Mouse (Mus musculus): ENCODE results near the gene Spsb1. TPM values are rescaled to one million over a fixed set of nuclear protein-coding genes. Genes with fewer than 3 reads are reported as not detected.

The Spsb1 gene
- total and polyA plus RNA-seq, 3 experiments: 0.04 to 0.19 (median 0.07) TPM

DNA sequence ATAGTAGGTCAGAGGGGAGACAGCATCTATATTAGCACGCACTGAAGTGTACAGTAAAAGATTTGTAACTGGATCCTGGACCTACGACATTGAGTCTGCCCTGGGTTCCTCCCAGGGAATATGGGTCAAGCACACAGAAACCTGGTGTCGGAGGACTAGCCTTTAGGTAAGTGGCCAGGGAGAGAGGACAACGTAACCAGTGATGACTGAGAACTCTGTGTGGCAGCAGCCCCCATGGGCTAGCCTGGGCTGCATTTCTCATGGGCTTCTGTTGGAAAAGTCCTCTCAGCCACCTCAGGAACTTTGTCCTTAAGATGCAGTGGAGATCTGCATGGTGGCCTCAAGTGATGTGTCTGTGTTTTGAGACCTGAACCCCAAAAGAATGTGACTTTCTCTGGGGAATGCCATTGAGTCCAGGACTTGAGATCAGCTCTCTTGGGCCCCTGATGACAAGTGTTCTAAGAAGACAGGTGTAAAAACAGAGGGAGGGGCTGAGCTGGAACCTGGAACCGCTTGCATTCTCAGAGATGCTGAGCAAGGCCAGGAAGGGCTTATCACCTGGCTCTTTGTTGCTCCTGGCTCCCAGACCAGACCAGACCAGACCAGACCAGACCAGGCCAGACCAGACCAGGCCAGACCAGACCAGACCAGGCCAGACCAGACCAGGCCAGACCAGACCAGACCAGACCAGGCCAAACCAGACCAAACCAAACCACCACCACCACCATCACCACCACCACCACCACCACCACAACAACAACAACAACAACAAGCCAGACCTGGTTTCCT, 63.5 kb downstream of the Spsb1 start:
- peaks cover 19 to 26% of the 10 kb centered on the region in 2 experiments for H3K4me1 ChIP-seq (ENCODE audit: control insufficient read depth in 1 of 2, insufficient read depth in 2 of 2)
- H3K36me3 ChIP-seq (replicated peaks in 1 of 2; ENCODE audit: control insufficient read depth in 1 of 2, insufficient read depth in 1 of 2, low read length in 1 of 2): no peaks in the 10 kb centered on the region
- in situ Hi-C loops (cut with MboI; ENCODE audit: low pct_ligation_motif_present, low pct_unique_long_range_greater_than_20kb, low sequenced_read_pairs): no loop called here
- no peaks in the 10 kb centered on the region for H3K79me2 ChIP-seq (replicated peaks; ENCODE audit: control insufficient read depth, extremely low read depth, insufficient read depth, poor library complexity, severe bottlenecking)
- H3K9ac ChIP-seq (ENCODE audit: insufficient read depth, low read depth): no peak overlapping the region
- no peak for DNase-seq (ENCODE audit: extremely low read depth)
- H3K27ac ChIP-seq (ENCODE audit: insufficient read depth, low read depth): no peak overlapping the region
- no peaks in the 10 kb centered on the region for H3K9me3 ChIP-seq (replicated peaks; ENCODE audit: low read length)
- no peak overlapping the region for H3K4me3 ChIP-seq (replicated peaks in 1 of 3; ENCODE audit: low read depth in 2 of 3, low read length in 2 of 3, poor library complexity in 1 of 3)
- TF ChIP-seq ELF1 (IDR thresholded peaks at IDR 0.05; ENCODE audit: low read depth, low read length) (no peak), POLR2AphosphoS2 (IDR thresholded peaks at IDR 0.05; ENCODE audit: low read depth, low read length) (no peak), RAD21 (IDR thresholded peaks at IDR 0.05; ENCODE audit: low read depth, low read length) (no peak), JUN (IDR thresholded peaks at IDR 0.05; ENCODE audit: insufficient read depth, low read depth, low read length) (no peak), TCF12 (IDR thresholded peaks at IDR 0.05; ENCODE audit: low read depth, low read length) (no peak), CTCF (conservative IDR thresholded peaks at IDR 0.05 in 1 of 2, IDR thresholded peaks at IDR 0.05 in 1 of 2; ENCODE audit: low read depth in 2 of 2, low read length in 2 of 2) (no peak), RCOR1 (conservative IDR thresholded peaks at IDR 0.05; ENCODE audit: low read depth, low read length) (no peak), USF1 (IDR thresholded peaks at IDR 0.05; ENCODE audit: low read depth, low read length) (no peak), NELFE (IDR thresholded peaks at IDR 0.05; ENCODE audit: low read depth, low read length) (no peak), POLR2A (IDR thresholded peaks at IDR 0.05; ENCODE audit: low read depth, low read length) (no peak), JUND (conservative IDR thresholded peaks at IDR 0.05; ENCODE audit: low read depth, low read length) (no peak)
- dilution Hi-C loops (cut with MboI; ENCODE audit: extremely low pct_ligation_motif_present, extremely low pct_unique_long_range_greater_than_20kb, low sequenced_read_pairs): no loop called here
- H3K4me2 ChIP-seq (ENCODE audit: insufficient read depth, low read depth, poor library complexity, severe bottlenecking): no peak overlapping the region
- H3K27me3 ChIP-seq (replicated peaks): peaks cover 10% of the 10 kb centered on the region

DNA sequence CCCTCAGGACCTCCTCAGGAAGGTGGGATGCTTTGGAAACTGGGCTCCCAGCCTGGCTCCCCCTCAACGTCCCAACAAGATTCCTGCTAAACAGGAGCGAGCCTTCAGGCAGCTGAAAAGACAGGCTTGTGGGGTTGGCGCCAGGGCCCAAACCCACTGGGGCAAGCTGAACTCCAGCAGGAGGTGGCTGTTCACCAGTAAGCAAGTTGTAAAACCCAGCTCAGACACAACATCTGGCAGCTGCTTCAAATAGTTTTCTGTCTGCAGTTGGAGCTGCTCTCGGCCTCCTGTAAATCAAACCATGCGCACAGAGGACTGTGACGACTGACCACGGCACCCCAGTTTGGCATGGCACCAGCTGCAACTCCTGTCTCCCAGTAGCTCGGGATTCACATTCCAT, 64.3 kb downstream of the Spsb1 start:
- TF ChIP-seq POLR2AphosphoS2 (IDR thresholded peaks at IDR 0.05; ENCODE audit: low read depth, low read length) (no peak), SIN3A (IDR thresholded peaks at IDR 0.05; ENCODE audit: low read length) (no peak), USF2 (conservative IDR thresholded peaks at IDR 0.05; ENCODE audit: low read depth, low read length) (no peak), HCFC1 (IDR thresholded peaks at IDR 0.05; ENCODE audit: low read depth, low read length) (no peak), UBTF (IDR thresholded peaks at IDR 0.05; ENCODE audit: low read depth, low read length) (no peak)
- peaks cover 17% of the 10 kb centered on the region for H3K27me3 ChIP-seq (replicated peaks)

More for the DNA sequence above, 64.3 kb downstream of the Spsb1 start:
- Histone ChIP-seq H3K4me2 (ENCODE audit: insufficient read depth, low read depth, poor library complexity, severe bottlenecking) (no peak overlapping the region), H3K4me1 (ENCODE audit: control insufficient read depth in 1 of 2, insufficient read depth in 2 of 2) (peaks cover 13 to 18% of the 10 kb centered on the region in 2 experiments), H3K36me3 (replicated peaks in 1 of 2; ENCODE audit: control insufficient read depth in 1 of 2, insufficient read depth in 1 of 2, low read length in 1 of 2) (no peaks in the 10 kb centered on the region), H3K9me3 (replicated peaks; ENCODE audit: low read length) (no peaks in the 10 kb centered on the region), H3K9ac (ENCODE audit: insufficient read depth, low read depth) (no peak overlapping the region), H3K79me2 (replicated peaks; ENCODE audit: control insufficient read depth, extremely low read depth, insufficient read depth, poor library complexity, severe bottlenecking) (no peaks in the 10 kb centered on the region), H3K4me3 (replicated peaks in 1 of 3; ENCODE audit: low read depth in 2 of 3, low read length in 2 of 3, poor library complexity in 1 of 3) (no peak overlapping the region), H3K27ac (ENCODE audit: insufficient read depth, low read depth) (no peak overlapping the region)
- DNase-seq (ENCODE audit: extremely low read depth): no peak
- dilution Hi-C loops (cut with MboI; ENCODE audit: extremely low pct_ligation_motif_present, extremely low pct_unique_long_range_greater_than_20kb, low sequenced_read_pairs) (no loop called here), in situ Hi-C loops (cut with MboI; ENCODE audit: low pct_ligation_motif_present, low pct_unique_long_range_greater_than_20kb, low sequenced_read_pairs) (no loop called here)
